Mouse (Mus musculus) adrenal gland, adult 8-10 months (tissue): ENCODE measurements around the gene B3galnt1. TPM values are rescaled to one million over a fixed set of nuclear protein-coding genes. Genes with fewer than 3 reads are reported as not detected.

ENCODE experiments used
- DNase-seq: peaks from one replicate; pipeline ENCODE4 v3.0.0; 2022
- total RNA-seq, 4 experiments: library from RNA; stranded (reverse); gene quantifications; 2 replicates each; pipeline ENCODE4 v1.2.4; 2022

Gene B3galnt1
- total RNA-seq, 4 experiments from 2014 or later: 14.2 to 20.9 (median 14.5) TPM

- no peak for DNase-seq
Observed at GRCm38 (mm10) chr3:69563406-69563805, 35.4 kb downstream of the B3galnt1 start.

- peak; percentile 25 for DNase-seq
Observed at GRCm38 (mm10) chr3:69561686-69562085, 37.1 kb downstream of the B3galnt1 start.

GRCm38 (mm10) chr3:69559975-69560330 is 38.8 kb downstream of the B3galnt1 start:
- no peak for DNase-seq

- DNase-seq: no peak
Observed at GRCm38 (mm10) chr3:69559316-69559974, 39.3 kb downstream of the B3galnt1 start.

GRCm38 (mm10) chr3:69556092-69556778 is 42.5 kb downstream of the B3galnt1 start:
- DNase-seq: no peak

- DNase-seq: no peak
Observed at GRCm38 (mm10) chr3:69555511-69555910, 43.2 kb downstream of the B3galnt1 start.

- no peak for DNase-seq
Observed at GRCm38 (mm10) chr3:69549602-69550001, 49.2 kb downstream of the B3galnt1 start.

- DNase-seq: no peak
Observed at GRCm38 (mm10) chr3:69548704-69549455, 49.9 kb downstream of the B3galnt1 start.

- DNase-seq: no peak
Observed at GRCm38 (mm10) chr3:69545017-69545416, 53.7 kb downstream of the B3galnt1 start.

- DNase-seq: no peak
Observed at GRCm38 (mm10) chr3:69543730-69544129, 55.0 kb downstream of the B3galnt1 start.

- peak; percentile 28 for DNase-seq
Observed at GRCm38 (mm10) chr3:69542962-69543361, 55.8 kb downstream of the B3galnt1 start.

- DNase-seq: no peak
Observed at GRCm38 (mm10) chr3:69535941-69536647, 62.7 kb downstream of the B3galnt1 start.

GRCm38 (mm10) chr3:69535486-69535885 is 63.3 kb downstream of the B3galnt1 start:
- DNase-seq: no peak

- no peak for DNase-seq
Observed at GRCm38 (mm10) chr3:69532687-69533086, 66.1 kb downstream of the B3galnt1 start.

- no peak for DNase-seq
Observed at GRCm38 (mm10) chr3:69531511-69531910, 67.2 kb downstream of the B3galnt1 start.

GRCm38 (mm10) chr3:69529576-69529975 is 69.2 kb downstream of the B3galnt1 start:
- DNase-seq: no peak

GRCm38 (mm10) chr3:69527384-69527783 is 71.4 kb downstream of the B3galnt1 start:
- DNase-seq: no peak

GRCm38 (mm10) chr3:69525072-69525529 is 73.7 kb downstream of the B3galnt1 start:
- DNase-seq: no peak

- no peak for DNase-seq
Observed at GRCm38 (mm10) chr3:69524356-69525071, 74.2 kb downstream of the B3galnt1 start.
